Comparison of ENCODE assay signal across 19 mouse cellular contexts in the genomic region with DNA sequence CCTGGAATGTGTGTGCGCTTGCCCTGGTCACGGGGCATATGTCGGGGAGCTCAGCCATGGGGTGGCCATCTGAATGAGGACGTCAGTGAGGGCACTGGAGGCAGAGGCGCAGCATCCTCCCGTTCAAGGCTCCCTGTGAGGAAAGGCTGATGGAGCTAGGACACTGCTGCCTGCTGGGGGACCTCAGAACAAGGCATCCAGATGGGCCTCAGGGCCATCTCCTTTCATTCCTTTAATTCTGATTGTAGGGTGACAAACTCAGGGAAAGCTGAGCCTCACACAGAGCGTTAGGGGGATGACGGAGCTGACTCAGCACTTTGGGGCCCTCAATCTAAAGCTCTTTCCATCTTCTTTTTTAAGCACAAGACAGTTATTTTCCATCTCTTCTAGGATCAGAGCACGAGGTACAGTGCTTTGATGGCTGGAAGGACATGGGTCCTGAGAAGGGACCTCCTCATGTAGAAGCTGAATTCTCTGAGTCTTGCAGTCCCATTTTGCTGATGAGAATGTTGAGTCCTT.
DNase-seq lines count a peak whose midpoint lies in the region; ATAC-seq and TF ChIP-seq lines count a peak whose summit lies in the region.
"Had no signal": no experiment of that assay in that cellular context is flagged by ENCODE, and none has a peak within 500 bp of the region (broad histone marks: within the 10 kb centered on the region; RNA-seq: fewer than 3 reads in every experiment).

No protein-coding gene starts in this region.

- H3K4me1 ChIP-seq in cerebellum, adult 2 months (ENCODE audit: control insufficient read depth, insufficient read depth, low read length), result peaks cover 63% of the 10 kb centered on the region
- H3K4me1 ChIP-seq in hindbrain, embryonic 10.5 days (replicated peaks), result peaks cover 76% of the 10 kb centered on the region
- peaks cover 22% of the 10 kb centered on the region; the same call in 1 of the 2 replicates for H3K4me1 ChIP-seq in hindbrain, postnatal 0 days (ENCODE audit: insufficient read depth, low read length)
- H3K4me1 ChIP-seq in neural tube, embryonic 11.5 days (ENCODE audit: control insufficient read depth, insufficient read depth, low read length), result peaks cover 31% of the 10 kb centered on the region
- H3K4me1 ChIP-seq in midbrain, embryonic 13.5 days (replicated peaks), result peaks cover 52% of the 10 kb centered on the region

- TF ChIP-seq POLR2A in cerebellum, adult 2 months (IDR thresholded peaks at IDR 0.05; ENCODE audit: borderline replicate concordance, insufficient read depth, low read length), result no peak

- WGBS in cerebellum, adult 2 months, result 52% methylated on average over 9 of the region's 9 CpGs
- WGBS in hindbrain, embryonic 10.5 days, result 71% methylated on average over 9 of the region's 9 CpGs
- 69% methylated on average over 9 of the region's 9 CpGs for WGBS in hindbrain, postnatal 0 days
- 81% methylated on average over 9 of the region's 9 CpGs for WGBS in neural tube, embryonic 11.5 days
- 72% methylated on average over 9 of the region's 9 CpGs for WGBS in midbrain, embryonic 13.5 days

- DNase-seq in cerebellum, adult 2 months, result peak in 1 of 2 experiments; percentile 37
- no peak for DNase-seq in cerebellum, adult 8-10 months
- DNase-seq in hindbrain, embryonic 10.5 days (ENCODE audit: low spot score), result no peak
- DNase-seq in hindbrain, postnatal 0 days (ENCODE audit: low spot score), result no peak
- DNase-seq in neural tube, embryonic 11.5 days (ENCODE audit: low spot score), result no peak
- DNase-seq in neural tube, embryonic 10.5 days (ENCODE audit: extremely low spot score, low spot score), result no peak
- no peak for DNase-seq in right cerebral cortex, postnatal 14 days
- DNase-seq: adrenal gland, adult 2 months; gastrocnemius, postnatal 36 days; heart, adult 2 months; kidney, adult 18-20 months; kidney, postnatal 4 days; right cerebral cortex, adult 18-20 months had no signal

- H3K9me3 ChIP-seq in hindbrain, embryonic 10.5 days, result no peaks in the 10 kb centered on the region
- no peaks in the 10 kb centered on the region for H3K9me3 ChIP-seq in hindbrain, postnatal 0 days (ENCODE audit: low read length)
- H3K9me3 ChIP-seq in neural tube, embryonic 11.5 days (ENCODE audit: control insufficient read depth, low read length), result no peaks in the 10 kb centered on the region
- H3K9me3 ChIP-seq in midbrain, embryonic 13.5 days, result no peaks in the 10 kb centered on the region
- H3K9me3 ChIP-seq: G1E; heart, embryonic 13.5 days; limb, embryonic 13.5 days; liver, embryonic 12.5 days had no signal

- TF ChIP-seq CTCF in cerebellum, adult 2 months (IDR thresholded peaks at IDR 0.05; ENCODE audit: borderline replicate concordance, insufficient read depth, low read depth, low read length), result no peak
- no peak for TF ChIP-seq CTCF in hindbrain, postnatal 0 days (IDR thresholded peaks at IDR 0.05; ENCODE audit: low read depth)

- H3K9ac ChIP-seq in hindbrain, postnatal 0 days (replicated peaks; ENCODE audit: low read length), result no peak overlapping the region
- no peak overlapping the region for H3K9ac ChIP-seq in neural tube, embryonic 11.5 days (ENCODE audit: low read length)
- no peak overlapping the region for H3K9ac ChIP-seq in midbrain, embryonic 13.5 days (replicated peaks)
- H3K9ac ChIP-seq: heart, embryonic 13.5 days; limb, embryonic 13.5 days; liver, embryonic 12.5 days had no signal

- no peaks in the 10 kb centered on the region for H3K27me3 ChIP-seq in cerebellum, adult 2 months (ENCODE audit: control insufficient read depth, insufficient read depth, low read length)
- H3K27me3 ChIP-seq in hindbrain, embryonic 10.5 days (ENCODE audit: insufficient read depth, poor library complexity, severe bottlenecking), result peaks cover 71% of the 10 kb centered on the region
- no peaks in the 10 kb centered on the region for H3K27me3 ChIP-seq in hindbrain, postnatal 0 days (ENCODE audit: insufficient read depth, low read length)
- H3K27me3 ChIP-seq in neural tube, embryonic 11.5 days (ENCODE audit: control insufficient read depth, insufficient read depth, low read length), result peaks cover 7% of the 10 kb centered on the region; the same call in 1 of the 2 replicates
- H3K27me3 ChIP-seq in midbrain, embryonic 13.5 days, result peaks cover 14% of the 10 kb centered on the region; the same call in 1 of the 2 replicates

- no peak overlapping the region for H3K4me3 ChIP-seq in cerebellum, adult 2 months (replicated peaks; ENCODE audit: insufficient read depth, low read depth, low read length)
- no peak overlapping the region for H3K4me3 ChIP-seq in hindbrain, embryonic 10.5 days
- H3K4me3 ChIP-seq in hindbrain, postnatal 0 days (ENCODE audit: low read length), result no peak overlapping the region
- H3K4me3 ChIP-seq in neural tube, embryonic 11.5 days (ENCODE audit: low read depth, low read length), result no peak overlapping the region
- H3K4me3 ChIP-seq in midbrain, embryonic 13.5 days (replicated peaks), result no peak overlapping the region
- H3K4me3 ChIP-seq: heart, adult 2 months; heart, embryonic 13.5 days; limb, embryonic 13.5 days; liver, embryonic 12.5 days had no signal

- no peak for ATAC-seq in hindbrain, postnatal 0 days
- ATAC-seq in neural tube, embryonic 11.5 days (ENCODE audit: insufficient read depth, low FRiP score, low TSS enrichment), result no peak
- ATAC-seq in midbrain, embryonic 13.5 days, result no peak
- ATAC-seq: CD4-positive, CD25-positive, alpha-beta regulatory T cell, adult 4 months had no signal

- H3K4me2 ChIP-seq in hindbrain, postnatal 0 days (ENCODE audit: low read depth, low read length), result no peak overlapping the region
- H3K4me2 ChIP-seq in neural tube, embryonic 11.5 days (ENCODE audit: low read depth), result no peak overlapping the region
- H3K4me2 ChIP-seq in midbrain, embryonic 13.5 days (replicated peaks), result no peak overlapping the region
- H3K4me2 ChIP-seq: heart, embryonic 13.5 days; limb, embryonic 13.5 days; liver, embryonic 12.5 days had no signal

- H3K27ac ChIP-seq in cerebellum, adult 2 months (ENCODE audit: insufficient read depth, low read length), result 0 out of 2 replicates have a peak overlapping the region, but pooled peaks have one; percentile 18
- peak overlapping the region; percentile 87 for H3K27ac ChIP-seq in hindbrain, embryonic 10.5 days
- H3K27ac ChIP-seq in hindbrain, postnatal 0 days, result no peak overlapping the region
- H3K27ac ChIP-seq in neural tube, embryonic 11.5 days (ENCODE audit: low read depth, low read length), result peak overlapping the region; percentile 51
- H3K27ac ChIP-seq in midbrain, embryonic 13.5 days, result peak overlapping the region; percentile 70
- H3K27ac ChIP-seq: heart, adult 2 months; heart, embryonic 13.5 days; limb, embryonic 13.5 days; liver, embryonic 12.5 days had no signal

- H3K36me3 ChIP-seq in hindbrain, embryonic 10.5 days, result peaks cover 10% of the 10 kb centered on the region; the same call in 1 of the 2 replicates
- no peaks in the 10 kb centered on the region for H3K36me3 ChIP-seq in hindbrain, postnatal 0 days (ENCODE audit: insufficient read depth, low read length)
- H3K36me3 ChIP-seq in neural tube, embryonic 11.5 days (ENCODE audit: control insufficient read depth, insufficient read depth, low read length), result no peaks in the 10 kb centered on the region
- no peaks in the 10 kb centered on the region for H3K36me3 ChIP-seq in midbrain, embryonic 13.5 days
- H3K36me3 ChIP-seq: G1E; heart, embryonic 13.5 days; limb, embryonic 13.5 days; liver, embryonic 12.5 days had no signal
